Mouse (Mus musculus): ENCODE results near the gene Ppp1cb. TPM values are rescaled to one million over a fixed set of nuclear protein-coding genes. Genes with fewer than 3 reads are reported as not detected.
A peak's percentile ranks its signal among the peaks of the same experiment; 100 is the strongest.

Gene Ppp1cb
- polyA plus RNA-seq, 1 experiment = 285 TPM

DNA sequence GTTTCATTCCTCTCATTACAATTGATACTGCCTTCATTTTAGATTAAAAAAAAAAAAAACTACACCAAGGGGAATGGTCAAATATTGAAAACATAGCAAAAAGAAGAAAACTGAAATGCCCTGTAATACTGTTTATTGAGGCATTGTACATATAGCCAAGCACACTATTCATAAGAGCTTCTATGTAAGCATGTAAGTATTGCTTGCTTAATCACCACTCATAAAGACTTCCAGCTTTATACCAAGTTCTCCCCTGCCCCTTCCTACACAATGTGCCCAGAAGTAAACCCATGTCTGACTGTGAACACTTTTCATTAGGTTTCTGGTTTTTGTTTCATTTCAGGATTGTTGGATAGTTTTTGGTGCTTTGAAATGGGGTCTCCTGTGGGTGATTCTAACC, 11.8 kb upstream of the Ppp1cb start:
- peaks cover 2% of the 10 kb centered on the region; the same call in 1 of the 2 replicates for H3K4me1 ChIP-seq (ENCODE audit: control insufficient read depth, insufficient read depth, low read length)
- no peak overlapping the region for H3K4me3 ChIP-seq (replicated peaks; ENCODE audit: control insufficient read depth, low read depth, low read length)
- H3K27ac ChIP-seq (ENCODE audit: control insufficient read depth, insufficient read depth, low read depth, low read length, poor library complexity) = no peak overlapping the region
- no peak for TF ChIP-seq POLR2A (IDR thresholded peaks at IDR 0.05; ENCODE audit: borderline replicate concordance, control insufficient read depth, low read depth, low read length)
- no peak for TF ChIP-seq CTCF (IDR thresholded peaks at IDR 0.05; ENCODE audit: control insufficient read depth, insufficient read depth, low read length)

- peak overlapping the region; percentile 97 for H3K27ac ChIP-seq (ENCODE audit: control insufficient read depth, insufficient read depth, low read depth, low read length, poor library complexity)
- H3K4me3 ChIP-seq (replicated peaks; ENCODE audit: control insufficient read depth, low read depth, low read length) = peak overlapping the region; percentile 96
- H3K4me1 ChIP-seq (ENCODE audit: control insufficient read depth, insufficient read depth, low read length) = no peaks in the 10 kb centered on the region; the same call in none of the 2 replicates
- TF ChIP-seq CTCF (IDR thresholded peaks at IDR 0.05; ENCODE audit: control insufficient read depth, insufficient read depth, low read length) (no peak), POLR2A (IDR thresholded peaks at IDR 0.05; ENCODE audit: borderline replicate concordance, control insufficient read depth, low read depth, low read length) (no peak)
- under 1% methylated on average over 63 of the region's 63 CpGs for WGBS
Observed at GRCm38 (mm10) chr5:32459251-32459881, 723 bp downstream of the Ppp1cb start.

DNA sequence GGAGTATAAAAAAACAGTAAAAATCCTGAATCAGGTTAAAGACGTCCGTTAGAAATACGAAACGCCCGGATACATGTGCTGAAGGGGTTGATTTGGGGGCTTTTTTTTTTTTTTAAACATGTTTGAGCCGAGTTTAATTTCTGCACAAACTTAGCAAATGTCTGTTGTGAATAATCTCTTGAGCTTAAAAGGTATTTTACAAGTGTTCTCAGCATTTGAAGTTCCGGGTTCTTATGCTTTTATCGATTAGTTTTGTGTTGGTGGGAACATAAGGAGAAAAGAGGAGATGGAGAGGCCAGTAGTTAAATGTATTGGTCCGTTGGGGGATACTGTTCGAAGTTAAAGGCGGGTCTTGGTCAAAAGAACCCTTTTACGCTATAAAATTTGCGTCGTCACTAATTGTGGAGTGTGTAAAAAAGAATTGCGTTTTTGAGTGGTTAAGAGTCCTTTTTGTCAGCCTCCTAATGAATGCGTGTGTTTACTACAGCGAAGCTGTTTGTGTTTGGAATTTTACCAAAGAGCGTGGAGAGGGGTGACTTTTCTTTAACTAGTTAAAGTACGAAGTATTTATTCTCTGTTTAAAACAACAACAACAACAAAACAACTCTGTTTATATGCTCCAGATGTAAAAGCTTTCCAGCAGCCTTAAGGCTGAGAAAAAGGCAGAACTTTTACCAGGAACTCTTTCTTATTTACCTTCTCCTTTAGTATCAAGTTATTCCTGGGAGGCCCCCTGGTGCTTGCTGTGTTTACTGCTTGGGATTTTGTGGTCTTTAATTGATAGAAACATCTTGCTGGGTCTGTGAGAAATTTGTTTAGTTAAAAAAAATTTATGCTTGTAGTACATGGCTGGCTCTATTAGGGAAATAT, 1.5 kb downstream of the Ppp1cb start:
- TF ChIP-seq POLR2A (IDR thresholded peaks at IDR 0.05; ENCODE audit: borderline replicate concordance, control insufficient read depth, low read depth, low read length) (no peak), CTCF (IDR thresholded peaks at IDR 0.05; ENCODE audit: control insufficient read depth, insufficient read depth, low read length) (no peak)
- H3K4me3 ChIP-seq (replicated peaks; ENCODE audit: control insufficient read depth, low read depth, low read length) = peak overlapping the region; percentile 96
- under 1% methylated on average over 19 of the region's 19 CpGs for WGBS
- no peaks in the 10 kb centered on the region; the same call in none of the 2 replicates for H3K4me1 ChIP-seq (ENCODE audit: control insufficient read depth, insufficient read depth, low read length)
- no peak overlapping the region for H3K27ac ChIP-seq (ENCODE audit: control insufficient read depth, insufficient read depth, low read depth, low read length, poor library complexity)

DNA sequence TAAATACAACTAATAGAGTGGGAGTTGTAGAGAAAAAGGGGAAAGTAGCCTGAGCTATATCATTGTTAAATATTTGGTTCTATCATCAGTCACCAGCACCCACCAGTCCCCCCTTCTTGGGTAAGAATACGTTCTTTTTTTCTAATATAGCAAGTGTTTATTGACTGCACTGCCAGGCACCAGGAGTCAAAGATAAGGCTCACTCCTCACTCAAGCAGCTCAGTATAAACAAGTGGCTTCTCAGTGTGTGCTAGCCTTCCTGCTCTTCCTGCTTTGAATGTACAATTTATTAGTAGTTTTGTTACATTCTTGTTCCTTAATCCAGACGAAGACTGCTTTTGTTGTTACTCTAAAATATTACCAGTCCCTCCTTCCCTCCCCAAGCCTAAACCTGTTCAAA, 2.3 kb downstream of the Ppp1cb start:
- 13% methylated on average over 2 of the region's 2 CpGs for WGBS
- Histone ChIP-seq H3K4me1 (ENCODE audit: control insufficient read depth, insufficient read depth, low read length) (no peaks in the 10 kb centered on the region; the same call in none of the 2 replicates), H3K4me3 (replicated peaks; ENCODE audit: control insufficient read depth, low read depth, low read length) (peak overlapping the region; percentile 0), H3K27ac (ENCODE audit: control insufficient read depth, insufficient read depth, low read depth, low read length, poor library complexity) (no peak overlapping the region)
- TF ChIP-seq CTCF (IDR thresholded peaks at IDR 0.05; ENCODE audit: control insufficient read depth, insufficient read depth, low read length) (no peak), POLR2A (IDR thresholded peaks at IDR 0.05; ENCODE audit: borderline replicate concordance, control insufficient read depth, low read depth, low read length) (no peak)

GRCm38 (mm10) chr5:32472332-32473028, 13.8 kb downstream of the Ppp1cb start:
- H3K27ac ChIP-seq (ENCODE audit: control insufficient read depth, insufficient read depth, low read depth, low read length, poor library complexity) = peak overlapping the region; percentile 34
- H3K4me1 ChIP-seq (ENCODE audit: control insufficient read depth, insufficient read depth, low read length) = peaks cover 2% of the 10 kb centered on the region
- H3K4me3 ChIP-seq (replicated peaks; ENCODE audit: control insufficient read depth, low read depth, low read length) = no peak overlapping the region
- 74% methylated on average over 4 of the region's 4 CpGs for WGBS
- TF ChIP-seq CTCF (IDR thresholded peaks at IDR 0.05; ENCODE audit: control insufficient read depth, insufficient read depth, low read length) = no peak
- no peak for TF ChIP-seq POLR2A (IDR thresholded peaks at IDR 0.05; ENCODE audit: borderline replicate concordance, control insufficient read depth, low read depth, low read length)

DNA sequence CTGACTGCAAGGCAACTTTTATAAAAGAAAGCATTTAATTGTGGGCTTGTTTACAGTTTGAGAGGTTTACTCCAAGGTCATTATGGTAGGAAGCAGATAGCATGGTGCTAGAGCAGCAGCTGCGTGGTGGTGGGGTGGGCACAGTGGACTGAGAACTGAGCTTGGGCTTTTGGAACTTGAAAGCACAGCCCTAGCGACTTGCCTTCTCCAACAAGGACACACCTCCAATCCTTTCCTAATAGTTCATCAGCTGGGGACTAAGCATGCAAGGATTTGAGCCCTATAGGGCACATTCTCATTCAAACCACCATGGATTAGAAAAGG, 14.3 kb downstream of the Ppp1cb start:
- WGBS = 74% methylated on average over 2 of the region's 2 CpGs
- H3K4me1 ChIP-seq (ENCODE audit: control insufficient read depth, insufficient read depth, low read length) = peaks cover 2% of the 10 kb centered on the region
- H3K4me3 ChIP-seq (replicated peaks; ENCODE audit: control insufficient read depth, low read depth, low read length) = no peak overlapping the region
- TF ChIP-seq CTCF (IDR thresholded peaks at IDR 0.05; ENCODE audit: control insufficient read depth, insufficient read depth, low read length) = no peak
- peak overlapping the region; percentile 34 for H3K27ac ChIP-seq (ENCODE audit: control insufficient read depth, insufficient read depth, low read depth, low read length, poor library complexity)

- peaks cover 2% of the 10 kb centered on the region for H3K4me1 ChIP-seq (ENCODE audit: control insufficient read depth, insufficient read depth, low read length)
Observed at GRCm38 (mm10) chr5:32476501-32476900, 17.9 kb downstream of the Ppp1cb start.

DNA sequence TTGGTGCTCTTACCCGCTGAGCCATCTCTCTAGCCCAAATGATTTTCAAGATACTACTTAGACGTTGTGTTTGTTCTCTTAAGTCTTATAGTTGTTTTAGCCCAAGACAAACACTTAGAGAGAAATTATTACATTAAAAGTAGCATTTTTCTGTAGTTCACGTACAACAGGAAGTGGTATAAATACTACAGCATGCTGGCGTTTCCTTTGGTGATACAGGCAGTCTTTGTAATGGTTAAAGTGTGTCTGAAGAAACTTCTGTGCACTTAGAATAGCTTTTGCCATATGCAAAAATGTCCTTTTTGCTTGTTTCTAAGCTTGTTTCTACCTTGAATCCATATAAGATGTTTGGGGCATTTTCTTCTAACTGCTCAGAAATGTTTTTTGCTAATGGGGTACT, 20.3 kb downstream of the Ppp1cb start:
- no peak for TF ChIP-seq POLR2A (IDR thresholded peaks at IDR 0.05; ENCODE audit: borderline replicate concordance, control insufficient read depth, low read depth, low read length)
- no peak for TF ChIP-seq CTCF (IDR thresholded peaks at IDR 0.05; ENCODE audit: control insufficient read depth, insufficient read depth, low read length)
- Histone ChIP-seq H3K4me3 (replicated peaks; ENCODE audit: control insufficient read depth, low read depth, low read length) (no peak overlapping the region), H3K4me1 (ENCODE audit: control insufficient read depth, insufficient read depth, low read length) (no peaks in the 10 kb centered on the region; the same call in 1 of the 2 replicates), H3K27ac (ENCODE audit: control insufficient read depth, insufficient read depth, low read depth, low read length, poor library complexity) (no peak overlapping the region)
- WGBS = 55% methylated on average over 4 of the region's 4 CpGs

More at GRCm38 (mm10) chr5:32476501-32476900, 17.9 kb downstream of the Ppp1cb start:
- no peak for TF ChIP-seq CTCF (IDR thresholded peaks at IDR 0.05; ENCODE audit: control insufficient read depth, insufficient read depth, low read length)
- Histone ChIP-seq H3K4me3 (replicated peaks; ENCODE audit: control insufficient read depth, low read depth, low read length) (no peak overlapping the region), H3K27ac (ENCODE audit: control insufficient read depth, insufficient read depth, low read depth, low read length, poor library complexity) (no peak overlapping the region)

Measured in bone marrow, adult 2 months (tissue).